Comparison of ENCODE assay signal across 9 mouse cellular contexts in genomic region chr1:170218091-170218884, GRCm38 (mm10). TPM values are rescaled to one million over a fixed set of nuclear protein-coding genes. Genes with fewer than 3 reads are reported as not detected.
DNase-seq lines count a peak whose midpoint lies in the region; ATAC-seq and TF ChIP-seq lines count a peak whose summit lies in the region.
"Had no signal": no experiment of that assay in that cellular context is flagged by ENCODE, and none has a peak within 500 bp of the region (broad histone marks: within the 10 kb centered on the region; RNA-seq: fewer than 3 reads in every experiment).

No protein-coding gene starts in this region.

- H3K36me3 ChIP-seq in G1E (replicated peaks) = no peaks in the 10 kb centered on the region

- no peak for ATAC-seq in G1E (ENCODE audit: extremely low read depth, insufficient number of reproducible peaks, low FRiP score, poor library complexity, severe bottlenecking)

- no peak overlapping the region for H3K4me3 ChIP-seq in G1E (ENCODE audit: low read depth, low read length)

- H3K9me3 ChIP-seq in G1E (replicated peaks) = no peaks in the 10 kb centered on the region

- H3K27me3 ChIP-seq in G1E (ENCODE audit: insufficient read depth, low read length) = peaks cover 11% of the 10 kb centered on the region

- peak; percentile 14 to 31 for DNase-seq in left cerebral cortex, postnatal 14 days (ENCODE audit: low spot score in 2 of 2)
- no peak for DNase-seq in left cerebral cortex, postnatal 36 days (ENCODE audit: low spot score in 2 of 2)
- peak; percentile 8 for DNase-seq in G1E (ENCODE audit: low spot score)
- DNase-seq in c-Kit-positive CD71-negative TER-119-negative erythroid progenitor cells, embryonic 14.5 days (ENCODE audit: low read depth) = peak; percentile 47
- peak; percentile 71 for DNase-seq in naive thymus-derived CD4-positive, alpha-beta T cell, adult 2 months (ENCODE audit: low read depth)
- DNase-seq in testis, postnatal 10 days (ENCODE audit: low spot score) = no peak
- DNase-seq in adrenal gland, adult 8-10 months = no peak
- DNase-seq: cerebellum, adult 9-11 months had no signal

- H3K4me1 ChIP-seq in G1E (ENCODE audit: insufficient read depth, low read depth, low read length) = peaks cover 5% of the 10 kb centered on the region

- TF ChIP-seq CTCF in G1E (IDR thresholded peaks at IDR 0.05; ENCODE audit: low read depth, low read length) = no peak

- intact Hi-C loops in left cerebral cortex, postnatal 14 days (cut with DNase I) = loop anchor here (5.0 kb wide), 1 partner anchor 394 kb away; no protein-coding TSS in a partner anchor
- intact Hi-C loops in left cerebral cortex, postnatal 36 days (cut with DNase I) = loop anchor here (5.0 kb wide), 1 partner anchor 386 kb away; no protein-coding TSS in a partner anchor

RNA-seq across cellular contexts. Expression of gene Uhmk1, which starts 3.1 kb away (rescaled TPM):
- total RNA-seq in left cerebral cortex, postnatal 14 days (2021) = 100 to 1,000 TPM; 144 to 155 TPM
- total RNA-seq in left cerebral cortex, postnatal 36 days (2021) = 100 to 1,000 TPM; 135 to 137 TPM
- 85.0 and 85.1 TPM in 2 replicates for total RNA-seq in G1E (2014; fragmentation: Nextera tagmentation)
- total RNA-seq in G1E (2017) = 70.1 and 86.0 TPM in 2 replicates
- 2.5 and 3.3 TPM in 2 replicates for polyA plus RNA-seq in G1E (2012)
- total RNA-seq in adrenal gland, adult 8-10 months (2022) = 10 to 100 TPM; 69.8 to 84.2 (median 79.4) TPM

RNA-seq across cellular contexts. Expression of gene Sh2d1b2, which starts 14.3 kb away (rescaled TPM):
- not detected for total RNA-seq in left cerebral cortex, postnatal 14 days (2021)
- total RNA-seq in left cerebral cortex, postnatal 36 days (2021) = not detected
- total RNA-seq in G1E (2014; fragmentation: Nextera tagmentation) (not detected in 2 replicates), G1E (2017) (0.16 TPM in 1 of 2 replicates, not detected in the other)
- polyA plus RNA-seq in G1E (2012) = not detected in 2 replicates
- total RNA-seq in adrenal gland, adult 8-10 months (2022) = not detected
- polyA plus RNA-seq: small intestine, adult 2 months had no signal

RNA-seq across cellular contexts. Expression of gene Uap1, which starts 43.5 kb away (rescaled TPM):
- 10 to 100 TPM; 64.4 to 68.2 TPM for total RNA-seq in left cerebral cortex, postnatal 14 days (2021)
- total RNA-seq in left cerebral cortex, postnatal 36 days (2021) = 10 to 100 TPM; 62.7 to 63.2 TPM
- 167 and 171 TPM in 2 replicates for total RNA-seq in G1E (2014; fragmentation: Nextera tagmentation)
- 530 and 570 TPM in 2 replicates for total RNA-seq in G1E (2017)
- polyA plus RNA-seq in G1E (2012) = 16.7 and 24.1 TPM in 2 replicates
- total RNA-seq in adrenal gland, adult 8-10 months (2022) = 10 to 100 TPM; 38.1 to 49.3 (median 45.0) TPM

RNA-seq across cellular contexts. Expression of gene Sh2d1b1, which starts 58.8 kb away (rescaled TPM):
- total RNA-seq in left cerebral cortex, postnatal 14 days (2021) = not detected
- not detected for total RNA-seq in left cerebral cortex, postnatal 36 days (2021)
- total RNA-seq in G1E (2014; fragmentation: Nextera tagmentation) (not detected in 2 replicates), G1E (2017) (0.06 and 0.16 TPM in 2 replicates)
- polyA plus RNA-seq in G1E (2012) = not detected in 2 replicates
- total RNA-seq in adrenal gland, adult 8-10 months (2022) = 1 to 10 TPM in 2 of 4 experiments, under 1 TPM in 2; 0.73 to 1.4 (median 1.2) TPM

Comparison
In these comparisons a context has a peak if more than half of its experiments do, and no peak if none do; other contexts are left out.
1. DNase-seq: peak in left cerebral cortex, postnatal 14 days (2 of 2), G1E (single experiment), c-Kit-positive CD71-negative TER-119-negative erythroid progenitor cells, embryonic 14.5 days (single experiment) and naive thymus-derived CD4-positive, alpha-beta T cell, adult 2 months (single experiment); none in left cerebral cortex, postnatal 36 days (0 of 2), testis, postnatal 10 days (single experiment) and adrenal gland, adult 8-10 months (single experiment).